Mouse (Mus musculus) CH12.LX (cell line): ENCODE data around the gene Ifitm5. TPM values are rescaled to one million over a fixed set of nuclear protein-coding genes. Genes with fewer than 3 reads are reported as not detected.

Experiments
- DNase-seq: peaks from one replicate; pipeline ENCODE4 v3.0.0-alpha.2; 2013; ENCODE audit errors: extremely low read depth
- H3K27ac ChIP-seq: 2 replicates; pipeline ENCODE4 v1.5.1; 2012; ENCODE audit warnings: low read depth, mild to moderate bottlenecking, control low read depth, moderate library complexity; ENCODE audit not compliant: insufficient read depth
- H3K27me3 ChIP-seq: replicated peaks from 2 replicates; pipeline ENCODE3; 2012; ENCODE audit warnings: inconsistent platforms
- H3K36me3 ChIP-seq, 2 experiments: replicated peaks in 1 of 2; 2 replicates each; pipeline versions ENCODE3 to v1.6.1; 2012; ENCODE audit warnings: inconsistent platforms in 1 of 2, low read length in 1 of 2, mild to moderate bottlenecking in 1 of 2, mixed read lengths in 1 of 2, moderate library complexity in 1 of 2; ENCODE audit not compliant: control insufficient read depth in 1 of 2, insufficient read depth in 1 of 2
- H3K4me1 ChIP-seq, 2 experiments: 2 replicates each; pipeline ENCODE4 v1.6.1; 2012; ENCODE audit warnings: inconsistent platforms in 1 of 2, moderate library complexity in 1 of 2; ENCODE audit not compliant: insufficient read depth in 2 of 2, control insufficient read depth in 1 of 2
- H3K4me2 ChIP-seq: 2 replicates; pipeline ENCODE4 v1.6.1; 2012; ENCODE audit warnings: low read depth, mild to moderate bottlenecking, control low read depth; ENCODE audit not compliant: poor library complexity, insufficient read depth, severe bottlenecking
- H3K4me3 ChIP-seq, 3 experiments: fragments of 150-350 bp in 1 of 3; sonication (generic) in 1 of 3; replicated peaks in 1 of 3; 2 replicates each; pipeline versions ENCODE3 to v1.5.1; 2011 to 2012; ENCODE audit warnings: low read depth in 2 of 3, low read length in 2 of 3, mild to moderate bottlenecking in 2 of 3, moderate library complexity in 2 of 3, control low read depth in 1 of 3, improper control_type of control experiment in 1 of 3, inconsistent platforms in 1 of 3, mixed read lengths in 1 of 3; ENCODE audit not compliant: poor library complexity in 1 of 3
- H3K79me2 ChIP-seq: replicated peaks from 2 replicates; pipeline ENCODE4 v1.6.1; 2012; ENCODE audit warnings: mild to moderate bottlenecking, moderate library complexity; ENCODE audit not compliant: control insufficient read depth, poor library complexity, insufficient read depth, severe bottlenecking; ENCODE audit errors: extremely low read depth
- H3K9ac ChIP-seq: 2 replicates; pipeline ENCODE4 v1.6.1; 2012; ENCODE audit warnings: low read depth, mild to moderate bottlenecking, control low read depth, moderate library complexity; ENCODE audit not compliant: insufficient read depth
- H3K9me3 ChIP-seq: replicated peaks from 2 replicates; pipeline ENCODE3; 2012; ENCODE audit warnings: low read length, inconsistent platforms, mixed read lengths
- BHLHE40 ChIP-seq: IDR thresholded peaks from 2 replicates; pipeline ENCODE4 v1.6.1; 2011; ENCODE audit warnings: mild to moderate bottlenecking, low read depth, low read length, improper control_type of control experiment
- CTCF ChIP-seq, 2 experiments: IDR thresholded peaks in 1 of 2; conservative IDR thresholded peaks in 1 of 2; 2 replicates each; pipeline ENCODE4 v1.5.1; 2011 to 2012; ENCODE audit warnings: low read depth in 2 of 2, low read length in 2 of 2, improper control_type of control experiment in 1 of 2, inconsistent platforms in 1 of 2, mild to moderate bottlenecking in 1 of 2, moderate library complexity in 1 of 2
- E2F4 ChIP-seq: IDR thresholded peaks from 2 replicates; pipeline ENCODE4 v1.6.1; 2011; ENCODE audit warnings: low read depth, low read length, improper control_type of control experiment; ENCODE audit not compliant: insufficient replicate concordance
- EP300 ChIP-seq: IDR thresholded peaks from 2 replicates; pipeline ENCODE4 v1.6.1; 2011; ENCODE audit warnings: low read length, improper control_type of control experiment
- ETS1 ChIP-seq: conservative IDR thresholded peaks from 2 replicates; pipeline ENCODE4 v1.6.1; 2012; ENCODE audit warnings: low read depth, mild to moderate bottlenecking, inconsistent platforms, low read length, improper control_type of control experiment, moderate library complexity
- GABPA ChIP-seq: IDR thresholded peaks from 2 replicates; pipeline ENCODE4 v1.6.1; 2012; ENCODE audit warnings: low read depth, low read length, improper control_type of control experiment, inconsistent platforms; ENCODE audit not compliant: insufficient replicate concordance
- HCFC1 ChIP-seq: IDR thresholded peaks from 2 replicates; pipeline ENCODE4 v1.6.1; 2012; ENCODE audit warnings: low read depth, mild to moderate bottlenecking, inconsistent platforms, low read length, improper control_type of control experiment
- KAT2A ChIP-seq: IDR thresholded peaks from 2 replicates; pipeline ENCODE4 v1.6.1; 2012; ENCODE audit warnings: low read length, improper control_type of control experiment, inconsistent platforms; ENCODE audit not compliant: insufficient replicate concordance
- MAFK ChIP-seq: IDR thresholded peaks from 2 replicates; pipeline ENCODE4 v1.6.1; 2011; ENCODE audit warnings: low read length, improper control_type of control experiment; ENCODE audit not compliant: insufficient replicate concordance
- MAX ChIP-seq: IDR thresholded peaks from 2 replicates; pipeline ENCODE4 v1.6.1; 2011; ENCODE audit warnings: low read length, improper control_type of control experiment
- MEF2A ChIP-seq: IDR thresholded peaks from 2 replicates; pipeline ENCODE4 v1.6.1; 2014; ENCODE audit warnings: low read depth, mild to moderate bottlenecking, inconsistent platforms, low read length, improper control_type of control experiment, borderline replicate concordance
- NELFE ChIP-seq: IDR thresholded peaks from 2 replicates; pipeline ENCODE4 v1.6.1; 2011; ENCODE audit warnings: low read depth, low read length, improper control_type of control experiment
- NRF1 ChIP-seq: IDR thresholded peaks from 2 replicates; pipeline ENCODE4 v1.6.1; 2014; ENCODE audit warnings: low read depth, mild to moderate bottlenecking, inconsistent platforms, low read length, improper control_type of control experiment, moderate library complexity
- PAX5 ChIP-seq: IDR thresholded peaks from 2 replicates; pipeline ENCODE4 v1.6.1; 2012; ENCODE audit warnings: low read length, inconsistent platforms, mixed read lengths
- POLR2A ChIP-seq: IDR thresholded peaks from 2 replicates; pipeline ENCODE4 v1.6.1; 2011; ENCODE audit warnings: low read depth, mild to moderate bottlenecking, improper control_type of control experiment, low read length
- POLR2AphosphoS2 ChIP-seq: IDR thresholded peaks from 2 replicates; pipeline ENCODE4 v1.6.1; 2011; ENCODE audit warnings: low read depth, low read length, improper control_type of control experiment
- RAD21 ChIP-seq: IDR thresholded peaks from 2 replicates; pipeline ENCODE4 v1.6.1; 2011; ENCODE audit warnings: low read depth, mild to moderate bottlenecking, low read length, improper control_type of control experiment, moderate library complexity
- SIN3A ChIP-seq: IDR thresholded peaks from 2 replicates; pipeline ENCODE4 v1.6.1; 2012; ENCODE audit warnings: low read length, improper control_type of control experiment, inconsistent platforms
- SMC3 ChIP-seq: IDR thresholded peaks from 2 replicates; pipeline ENCODE4 v1.6.1; 2011; ENCODE audit warnings: low read depth, low read length, improper control_type of control experiment
- TBP ChIP-seq: conservative IDR thresholded peaks from 2 replicates; pipeline ENCODE4 v1.6.1; 2011; ENCODE audit warnings: low read depth, low read length, improper control_type of control experiment
- UBTF ChIP-seq: IDR thresholded peaks from 2 replicates; pipeline ENCODE4 v1.6.1; 2012; ENCODE audit warnings: low read depth, mild to moderate bottlenecking, inconsistent platforms, low read length, improper control_type of control experiment, moderate library complexity
- USF2 ChIP-seq: conservative IDR thresholded peaks from 2 replicates; pipeline ENCODE4 v1.6.1; 2011; ENCODE audit warnings: low read depth, low read length, improper control_type of control experiment
- ZC3H11A ChIP-seq: IDR thresholded peaks from 2 replicates; pipeline ENCODE4 v1.6.1; 2012; ENCODE audit warnings: low read depth, mild to moderate bottlenecking, inconsistent platforms, low read length, improper control_type of control experiment
- ZKSCAN1 ChIP-seq: IDR thresholded peaks from 2 replicates; pipeline ENCODE4 v1.6.1; 2012; ENCODE audit warnings: low read depth, inconsistent platforms, low read length, improper control_type of control experiment, borderline replicate concordance
- ZMIZ1 ChIP-seq: IDR thresholded peaks from 2 replicates; pipeline ENCODE4 v1.6.1; 2012; ENCODE audit warnings: low read depth, mild to moderate bottlenecking, inconsistent platforms, low read length, improper control_type of control experiment
- dilution Hi-C: fragments of 300-500 bp; cut with MboI; formaldehyde crosslinking; loops from 2 replicates; pipeline ENCODE4 v1.14.3; 2020; ENCODE audit warnings: low sequenced_read_pairs; ENCODE audit not compliant: extremely low pct_unique_long_range_greater_than_20kb, extremely low pct_ligation_motif_present
- in situ Hi-C: fragments of 300-500 bp; cut with MboI; formaldehyde crosslinking; loops from 3 replicates; pipeline ENCODE4 v1.14.3; 2019; ENCODE audit warnings: low sequenced_read_pairs, low pct_ligation_motif_present, low pct_unique_long_range_greater_than_20kb, mixed read lengths
- polyA plus RNA-seq: library from polyadenylated mRNA; unstranded; fragments of >175 nt; gene quantifications from 2 replicates; pipeline ENCODE4 v1.2.1, GENCODE M21; 2012; ENCODE audit warnings: low read depth; ENCODE audit not compliant: insufficient read length
- total RNA-seq, 2 experiments: library from RNA; depleted of rRNA; stranded (reverse); fragments of 300-350 nt in 1 of 2; fragments of >200 nt in 1 of 2; gene quantifications; 2 replicates each; pipeline ENCODE4 v1.2.3; 2012 to 2014

The Ifitm5 gene
- total and polyA plus RNA-seq, 3 experiments = 0.68 to 0.71 TPM; not detected in 1

DNA sequence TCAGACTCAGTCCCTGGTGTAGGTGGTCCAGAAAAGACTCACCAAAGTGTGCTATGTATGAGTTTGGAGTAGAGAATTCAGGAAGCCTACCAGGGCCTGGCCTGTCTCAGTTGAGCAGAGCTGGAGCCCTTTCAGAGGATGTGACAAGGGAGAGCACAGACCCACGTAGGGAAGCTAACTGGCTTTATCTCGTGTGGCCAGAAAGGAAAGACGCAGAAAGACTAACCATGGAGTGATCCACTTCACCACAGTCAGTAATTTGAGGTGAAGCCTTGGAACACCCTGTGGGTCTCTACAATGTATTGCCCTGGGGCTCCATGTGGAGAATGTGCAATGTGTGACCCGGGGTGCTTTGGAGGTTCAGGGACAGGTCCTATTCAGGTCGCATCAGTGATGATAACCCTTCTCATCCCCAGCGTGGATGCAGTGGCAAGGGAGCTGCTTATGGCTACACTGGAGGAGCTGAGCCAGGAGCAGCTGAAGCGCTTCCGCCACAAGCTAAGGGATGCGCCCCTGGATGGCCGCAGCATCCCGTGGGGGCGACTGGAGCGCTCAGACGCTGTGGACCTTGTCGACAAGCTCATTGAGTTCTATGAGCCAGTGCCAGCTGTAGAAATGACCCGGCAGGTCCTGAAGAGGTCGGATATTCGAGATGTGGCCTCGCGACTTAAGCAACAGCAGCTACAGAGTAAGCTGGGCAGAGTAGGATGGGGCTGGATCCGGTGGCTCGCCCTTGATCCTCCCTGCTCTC lies 28.7 kb downstream of the Ifitm5 start:
- no peak for DNase-seq
- no peak overlapping the region for H3K9ac ChIP-seq
- H3K79me2 ChIP-seq = no peaks in the 10 kb centered on the region
- H3K4me1 ChIP-seq = peaks cover 11 to 19% of the 10 kb centered on the region in 2 experiments
- H3K27ac ChIP-seq = no peak overlapping the region
- H3K4me3 ChIP-seq = no peak overlapping the region
- no peak for TF ChIP-seq USF2
- TF ChIP-seq TBP = no peak
- no peak for TF ChIP-seq BHLHE40
- TF ChIP-seq ETS1 = no peak
- TF ChIP-seq POLR2A = no peak
- TF ChIP-seq NELFE = no peak
- TF ChIP-seq NRF1 = no peak
- no peak for TF ChIP-seq SIN3A
- no peak for TF ChIP-seq E2F4
- TF ChIP-seq HCFC1 = no peak
- TF ChIP-seq CTCF (conservative IDR thresholded peaks at IDR 0.05 in 1 of 2, IDR thresholded peaks at IDR 0.05 in 1 of 2; ENCODE audit: low read depth in 2 of 2, low read length in 2 of 2) = no peak
- TF ChIP-seq EP300 = no peak
- TF ChIP-seq MAX = no peak
- no peak for TF ChIP-seq MEF2A
- TF ChIP-seq MAFK = no peak
- TF ChIP-seq POLR2AphosphoS2 = no peak
- in situ Hi-C loops (no loop called here), dilution Hi-C loops (no loop called here)
- peaks cover 19% of the 10 kb centered on the region for H3K27me3 ChIP-seq
- no peak overlapping the region for H3K4me2 ChIP-seq
- H3K36me3 ChIP-seq = no peaks in the 10 kb centered on the region
- peaks cover 2% of the 10 kb centered on the region for H3K9me3 ChIP-seq

DNA sequence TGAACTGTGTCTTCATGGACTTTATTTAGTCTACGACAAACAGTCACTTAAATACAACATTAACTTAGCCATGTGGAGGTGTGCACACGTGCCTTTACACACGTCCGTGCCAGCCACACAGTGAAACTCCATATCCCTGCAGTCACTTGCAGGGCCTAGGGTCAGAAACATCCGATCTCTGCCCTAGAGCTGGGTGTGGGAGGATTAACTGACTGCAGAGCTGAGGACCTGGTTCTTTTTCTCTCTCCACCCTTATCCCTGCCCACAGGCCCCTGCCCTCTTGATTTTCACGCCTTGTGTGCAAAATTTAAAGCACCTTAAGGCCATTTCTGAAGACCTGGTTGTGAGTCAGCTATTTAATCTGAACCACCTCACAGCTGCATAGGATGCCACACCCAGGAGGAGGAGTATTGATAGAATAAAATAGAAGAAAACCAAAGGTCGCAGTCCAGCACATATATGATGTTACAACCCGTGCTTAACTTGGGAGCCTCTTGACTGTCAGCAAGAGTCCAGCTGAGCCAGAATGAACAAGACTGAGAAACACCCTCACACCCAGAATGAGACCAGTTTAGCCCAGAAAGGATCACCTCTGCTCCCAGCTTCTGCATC lies 29.6 kb downstream of the Ifitm5 start, which contains the start of gene Nlrp6:
Gene Nlrp6 (plus strand): TSS at position 485 of the 612 bp plus-strand sequence.
- Histone ChIP-seq H3K79me2 (no peaks in the 10 kb centered on the region), H3K4me2 (no peak within 1 kb of the TSS), H3K9me3 (peaks cover 2% of the 10 kb centered on the region), H3K36me3 (no peaks in the 10 kb centered on the region), H3K27me3 (peaks cover 19% of the 10 kb centered on the region), H3K4me1 (peaks cover 16 to 27% of the 10 kb centered on the region in 2 experiments), H3K27ac (no peak within 1 kb of the TSS), H3K9ac (no peak within 1 kb of the TSS), H3K4me3 (no peak within 1 kb of the TSS)
- DNase-seq = no peak
- in situ Hi-C loops = no loop called here
- dilution Hi-C loops = no loop called here
- no peak for TF ChIP-seq PAX5
- no peak for TF ChIP-seq ZKSCAN1
- TF ChIP-seq EP300 = no peak
- TF ChIP-seq HCFC1 = no peak
- no peak for TF ChIP-seq GABPA
- TF ChIP-seq NELFE = no peak
- TF ChIP-seq BHLHE40 = no peak
- no peak for TF ChIP-seq RAD21
- no peak for TF ChIP-seq TBP
- no peak for TF ChIP-seq USF2
- no peak for TF ChIP-seq E2F4
- TF ChIP-seq CTCF (conservative IDR thresholded peaks at IDR 0.05 in 1 of 2, IDR thresholded peaks at IDR 0.05 in 1 of 2; ENCODE audit: low read depth in 2 of 2, low read length in 2 of 2) = no peak
- TF ChIP-seq ZMIZ1 = no peak
- TF ChIP-seq MAFK = no peak
- no peak for TF ChIP-seq ETS1
- TF ChIP-seq SIN3A = no peak
- TF ChIP-seq SMC3 = no peak
- no peak for TF ChIP-seq ZC3H11A
- no peak for TF ChIP-seq UBTF
- TF ChIP-seq KAT2A = no peak
